8 mouse cellular contexts compared by ENCODE assay signal in the genomic region with DNA sequence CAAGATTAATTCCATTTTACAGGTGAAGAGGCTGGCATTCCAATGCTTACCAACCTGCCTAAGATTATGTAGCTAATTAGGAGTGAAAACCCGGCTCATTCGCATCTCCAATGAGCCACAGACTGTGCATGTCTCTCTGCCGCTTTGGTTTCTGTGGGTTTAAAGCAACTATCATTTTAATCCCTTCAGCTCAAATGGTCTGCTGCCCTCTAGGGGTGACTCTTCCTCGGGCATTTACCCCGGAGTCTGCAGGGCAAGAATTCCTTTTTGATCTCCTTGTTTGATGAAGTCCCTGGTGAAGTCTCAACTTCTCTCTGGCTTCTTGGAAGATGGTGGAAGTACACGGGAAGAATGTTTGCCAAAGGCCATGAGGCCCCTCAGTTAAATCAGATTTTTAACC.
DNase-seq lines count a peak whose midpoint lies in the region; ATAC-seq lines count a peak whose summit lies in the region.

No protein-coding gene starts in this region.

- H3K36me3 ChIP-seq in hindbrain, embryonic 14.5 days (replicated peaks; ENCODE audit: control insufficient read depth, insufficient read depth), result no peaks in the 10 kb centered on the region
- H3K36me3 ChIP-seq in hindbrain, embryonic 13.5 days, result no peaks in the 10 kb centered on the region

- no peak overlapping the region for H3K4me2 ChIP-seq in hindbrain, embryonic 14.5 days (replicated peaks)
- no peak overlapping the region for H3K4me2 ChIP-seq in hindbrain, embryonic 13.5 days

- H3K4me1 ChIP-seq in hindbrain, embryonic 14.5 days (replicated peaks; ENCODE audit: control insufficient read depth, insufficient read depth, low read length), result no peaks in the 10 kb centered on the region
- no peaks in the 10 kb centered on the region for H3K4me1 ChIP-seq in hindbrain, embryonic 13.5 days (replicated peaks)

- no peaks in the 10 kb centered on the region for H3K9me3 ChIP-seq in hindbrain, embryonic 14.5 days (ENCODE audit: control insufficient read depth, low read length)
- no peaks in the 10 kb centered on the region for H3K9me3 ChIP-seq in hindbrain, embryonic 13.5 days

- no peaks in the 10 kb centered on the region for H3K27me3 ChIP-seq in hindbrain, embryonic 14.5 days (ENCODE audit: control insufficient read depth, insufficient read depth, low read length)
- no peaks in the 10 kb centered on the region for H3K27me3 ChIP-seq in hindbrain, embryonic 13.5 days

- no peak for ATAC-seq in hindbrain, embryonic 14.5 days (ENCODE audit: low FRiP score)
- ATAC-seq in hindbrain, embryonic 13.5 days (ENCODE audit: low FRiP score), result no peak
- ATAC-seq in inflammation-experienced regulatory T-cells, adult 6 months, result peak; percentile 43

- H3K9ac ChIP-seq in hindbrain, embryonic 14.5 days, result no peak overlapping the region
- no peak overlapping the region for H3K9ac ChIP-seq in hindbrain, embryonic 13.5 days

- intact Hi-C loops in left cerebral cortex, postnatal 25 days (cut with DNase I), result loop anchor here (2.0 kb wide), 1 partner anchor 97 kb away; no protein-coding TSS in a partner anchor

- no peak overlapping the region for H3K4me3 ChIP-seq in hindbrain, embryonic 14.5 days (replicated peaks; ENCODE audit: low read length)
- H3K4me3 ChIP-seq in hindbrain, embryonic 13.5 days, result no peak overlapping the region

- peak; percentile 61 for DNase-seq in hindbrain, embryonic 14.5 days (ENCODE audit: low spot score)
- peak; percentile 78 for DNase-seq in NIH3T3 (ENCODE audit: low read depth)
- DNase-seq in embryo, embryonic 10 days (ENCODE audit: low spot score), result peak; percentile 61
- DNase-seq in left cerebral cortex, postnatal 25 days (ENCODE audit: low spot score in 2 of 2), result peak; percentile 60 to 61
- peak; percentile 61 for DNase-seq in ovary, postnatal 14 days (ENCODE audit: low spot score)
- peak; percentile 89 for DNase-seq in thymus, postnatal 4 days

- H3K27ac ChIP-seq in hindbrain, embryonic 14.5 days, result no peak overlapping the region
- H3K27ac ChIP-seq in hindbrain, embryonic 13.5 days, result no peak overlapping the region

- WGBS in hindbrain, embryonic 14.5 days, result 21% methylated on average over 6 of the region's 6 CpGs
- 27% methylated on average over 6 of the region's 6 CpGs for WGBS in hindbrain, embryonic 13.5 days
